In the genomic region with DNA sequence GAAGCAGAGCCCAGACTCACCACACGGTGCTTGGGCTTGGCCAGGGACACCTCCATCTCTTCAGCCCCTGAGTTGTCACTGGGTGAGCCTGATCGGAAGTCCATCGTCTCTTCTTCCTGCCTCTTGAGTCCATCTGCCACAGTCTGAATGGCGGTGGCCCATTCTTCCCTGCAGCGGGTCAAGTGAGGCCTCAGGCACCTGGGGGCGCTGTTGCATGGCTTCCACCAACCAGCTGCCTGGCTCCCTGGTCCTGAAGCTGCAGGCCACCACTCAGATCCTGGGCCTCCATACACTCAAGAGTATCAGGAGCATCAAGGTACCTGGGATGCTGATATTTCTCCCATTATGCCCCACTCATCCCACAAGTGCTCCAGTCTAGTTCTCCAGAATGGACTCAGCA, we compare ENCODE assay signal across 9 mouse cellular contexts. TPM values are rescaled to one million over a fixed set of nuclear protein-coding genes. Genes with fewer than 3 reads are reported as not detected.
DNase-seq lines count a peak whose midpoint lies in the region; ATAC-seq and TF ChIP-seq lines count a peak whose summit lies in the region.
"Had no signal": no experiment of that assay in that cellular context is flagged by ENCODE, and none has a peak within 500 bp of the region (broad histone marks: within the 10 kb centered on the region; RNA-seq: fewer than 3 reads in every experiment).

No protein-coding gene starts in this region.

- peak; percentile 83 to 85 for DNase-seq in B cell, adult 2 months
- DNase-seq in adrenal gland, adult 18-20 months (ENCODE audit: low spot score in 2 of 2) = peak; percentile 80
- DNase-seq in gastrocnemius, adult 8-10 months (ENCODE audit: low spot score in 2 of 2) = peak; percentile 40 to 56
- peak; percentile 79 to 81 for DNase-seq in layer of hippocampus, postnatal 10 days (ENCODE audit: low spot score in 2 of 2)
- DNase-seq in right cerebral cortex, adult 2 months (ENCODE audit: low spot score in 2 of 2) = peak; percentile 45 to 64
- DNase-seq in adipocyte (ENCODE audit: low spot score) = no peak

- no peak overlapping the region for H3K27ac ChIP-seq in intestine, postnatal 0 days (ENCODE audit: low read depth, low read length)
- no peak overlapping the region for H3K27ac ChIP-seq in intestine, embryonic 15.5 days

- TF ChIP-seq CTCF in intestine, postnatal 0 days (IDR thresholded peaks at IDR 0.05; ENCODE audit: low read depth) = peak; percentile 75

- no peak overlapping the region for H3K4me2 ChIP-seq in intestine, postnatal 0 days (replicated peaks; ENCODE audit: low read depth)
- H3K4me2 ChIP-seq in intestine, embryonic 15.5 days (replicated peaks) = no peak overlapping the region
- H3K4me2 ChIP-seq: stomach, embryonic 15.5 days had no signal

- ATAC-seq in intestine, postnatal 0 days = no peak
- no peak for ATAC-seq in intestine, embryonic 15.5 days

- no peak overlapping the region for H3K9ac ChIP-seq in intestine, postnatal 0 days (ENCODE audit: low read depth, low read length)
- no peak overlapping the region for H3K9ac ChIP-seq in intestine, embryonic 15.5 days
- H3K9ac ChIP-seq: stomach, embryonic 15.5 days had no signal

- 83% methylated on average over 6 of the region's 6 CpGs for WGBS in intestine, postnatal 0 days
- WGBS in intestine, embryonic 15.5 days = 82% methylated on average over 6 of the region's 6 CpGs

- no peak overlapping the region for H3K4me3 ChIP-seq in intestine, postnatal 0 days (ENCODE audit: low read depth, low read length)
- H3K4me3 ChIP-seq in intestine, embryonic 15.5 days (replicated peaks) = no peak overlapping the region
- H3K4me3 ChIP-seq: stomach, embryonic 15.5 days had no signal

- H3K9me3 ChIP-seq in intestine, postnatal 0 days (ENCODE audit: control insufficient read depth) = no peaks in the 10 kb centered on the region
- H3K9me3 ChIP-seq in intestine, embryonic 15.5 days = no peaks in the 10 kb centered on the region
- H3K9me3 ChIP-seq: stomach, embryonic 15.5 days had no signal

- H3K4me1 ChIP-seq in intestine, postnatal 0 days (replicated peaks; ENCODE audit: control insufficient read depth, insufficient read depth, low read length) = peaks cover 16% of the 10 kb centered on the region
- peaks cover 63% of the 10 kb centered on the region for H3K4me1 ChIP-seq in intestine, embryonic 15.5 days (replicated peaks)

- peaks cover 82% of the 10 kb centered on the region for H3K36me3 ChIP-seq in intestine, postnatal 0 days (ENCODE audit: control insufficient read depth, insufficient read depth)
- H3K36me3 ChIP-seq in intestine, embryonic 15.5 days = peaks cover 78% of the 10 kb centered on the region

- no peaks in the 10 kb centered on the region for H3K27me3 ChIP-seq in intestine, postnatal 0 days (replicated peaks; ENCODE audit: control insufficient read depth, insufficient read depth, low read length)
- no peaks in the 10 kb centered on the region for H3K27me3 ChIP-seq in intestine, embryonic 15.5 days (replicated peaks)
- H3K27me3 ChIP-seq: stomach, embryonic 15.5 days had no signal

RNA-seq across cellular contexts. Expression of a gene that starts 14.6 kb away (rescaled TPM):
- 52.6 and 54.5 TPM in 2 replicates for polyA plus RNA-seq in intestine, postnatal 0 days (2015; fragmentation: Nextera tagmentation; extraction: Ambion mirVana)
- 183 and 225 TPM in 2 replicates for polyA plus RNA-seq in intestine, embryonic 15.5 days (2015; fragmentation: Nextera tagmentation; extraction: Ambion mirVana)
- 10 to 100 TPM; 36.6 to 43.6 TPM for total RNA-seq in adrenal gland, adult 18-20 months (2021)
- total RNA-seq in gastrocnemius, adult 8-10 months (2022) = 10 to 100 TPM; 22.2 to 26.3 (median 24.3) TPM
- 10 to 100 TPM; 17.0 to 19.5 TPM for total RNA-seq in layer of hippocampus, postnatal 10 days (2021)

RNA-seq across cellular contexts. Expression of a gene that starts 15.6 kb away (rescaled TPM):
- polyA plus RNA-seq in intestine, postnatal 0 days (2015; fragmentation: Nextera tagmentation; extraction: Ambion mirVana) = 121 and 125 TPM in 2 replicates
- polyA plus RNA-seq in intestine, embryonic 15.5 days (2015; fragmentation: Nextera tagmentation; extraction: Ambion mirVana) = 128 and 141 TPM in 2 replicates
- total RNA-seq in adrenal gland, adult 18-20 months (2021) = 100 to 1,000 TPM; 184 to 355 TPM
- 10 to 100 TPM; 41.6 to 42.5 (median 42.0) TPM for total RNA-seq in gastrocnemius, adult 8-10 months (2022)
- total RNA-seq in layer of hippocampus, postnatal 10 days (2021) = 100 to 1,000 TPM; 182 to 185 TPM

RNA-seq across cellular contexts. Expression of a gene that starts 19.5 kb away (rescaled TPM):
- 8.1 and 8.3 TPM in 2 replicates for polyA plus RNA-seq in intestine, postnatal 0 days (2015; fragmentation: Nextera tagmentation; extraction: Ambion mirVana)
- polyA plus RNA-seq in intestine, embryonic 15.5 days (2015; fragmentation: Nextera tagmentation; extraction: Ambion mirVana) = 7.5 and 10.3 TPM in 2 replicates
- total RNA-seq in adrenal gland, adult 18-20 months (2021) = 1 to 10 TPM; 4.5 to 6.9 TPM
- under 1 TPM; 0.48 to 0.90 (median 0.58) TPM for total RNA-seq in gastrocnemius, adult 8-10 months (2022)
- under 1 TPM; 0.33 to 0.80 TPM for total RNA-seq in layer of hippocampus, postnatal 10 days (2021)

RNA-seq across cellular contexts. Expression of a gene that starts 39.3 kb away (rescaled TPM):
- 0.57 and 0.67 TPM in 2 replicates for polyA plus RNA-seq in intestine, postnatal 0 days (2015; fragmentation: Nextera tagmentation; extraction: Ambion mirVana)
- 2.1 and 2.8 TPM in 2 replicates for polyA plus RNA-seq in intestine, embryonic 15.5 days (2015; fragmentation: Nextera tagmentation; extraction: Ambion mirVana)
- total RNA-seq in adrenal gland, adult 18-20 months (2021) = 10 to 100 TPM; 17.1 to 31.3 TPM
- total RNA-seq in gastrocnemius, adult 8-10 months (2022) = 1,000 to 10,000 TPM in 3 of 4 experiments, 100 to 1,000 TPM in 1; 952 to 1,087 (median 1,016) TPM
- total RNA-seq in layer of hippocampus, postnatal 10 days (2021) = 1 to 10 TPM; 2.1 to 2.4 TPM

Comparison
In these comparisons a context has a peak if more than half of its experiments do, and no peak if none do; other contexts are left out.
1. RNA of a gene that starts 15.6 kb away (total RNA-seq): 184 to 355 TPM in adrenal gland, adult 18-20 months and 182 to 185 TPM in layer of hippocampus, postnatal 10 days; 41.6 to 42.5 TPM in gastrocnemius, adult 8-10 months; every median in the first group is over 4 times any median in the second.